Mouse (Mus musculus): ENCODE results near the gene Btg2. TPM values are rescaled to one million over a fixed set of nuclear protein-coding genes. Genes with fewer than 3 reads are reported as not detected.

Btg2 gene
- polyA plus RNA-seq, 1 experiment from 2014 or later = 26.3 TPM

DNA sequence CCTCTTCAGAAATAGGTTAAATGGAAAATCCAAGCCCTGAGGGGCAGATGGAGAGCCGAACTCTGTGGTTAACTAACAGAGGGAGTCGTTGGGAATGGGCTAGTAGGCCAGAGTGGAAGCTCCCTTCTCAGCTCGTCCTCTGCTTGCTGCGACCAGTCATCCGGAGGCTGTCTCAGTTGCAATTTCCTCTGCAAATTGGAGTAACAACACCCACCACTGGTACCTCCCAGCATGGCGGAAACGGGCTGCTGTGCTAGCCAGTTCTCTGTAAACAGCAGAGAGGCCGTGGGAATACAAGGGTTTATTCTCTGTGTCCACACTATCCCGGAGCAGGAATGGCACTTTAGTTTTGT lies 15.2 kb downstream of the Btg2 start:
- 0 out of 2 replicates have a peak, but pooled peaks have one; percentile 0 for ATAC-seq (ENCODE audit: low FRiP score)

DNA sequence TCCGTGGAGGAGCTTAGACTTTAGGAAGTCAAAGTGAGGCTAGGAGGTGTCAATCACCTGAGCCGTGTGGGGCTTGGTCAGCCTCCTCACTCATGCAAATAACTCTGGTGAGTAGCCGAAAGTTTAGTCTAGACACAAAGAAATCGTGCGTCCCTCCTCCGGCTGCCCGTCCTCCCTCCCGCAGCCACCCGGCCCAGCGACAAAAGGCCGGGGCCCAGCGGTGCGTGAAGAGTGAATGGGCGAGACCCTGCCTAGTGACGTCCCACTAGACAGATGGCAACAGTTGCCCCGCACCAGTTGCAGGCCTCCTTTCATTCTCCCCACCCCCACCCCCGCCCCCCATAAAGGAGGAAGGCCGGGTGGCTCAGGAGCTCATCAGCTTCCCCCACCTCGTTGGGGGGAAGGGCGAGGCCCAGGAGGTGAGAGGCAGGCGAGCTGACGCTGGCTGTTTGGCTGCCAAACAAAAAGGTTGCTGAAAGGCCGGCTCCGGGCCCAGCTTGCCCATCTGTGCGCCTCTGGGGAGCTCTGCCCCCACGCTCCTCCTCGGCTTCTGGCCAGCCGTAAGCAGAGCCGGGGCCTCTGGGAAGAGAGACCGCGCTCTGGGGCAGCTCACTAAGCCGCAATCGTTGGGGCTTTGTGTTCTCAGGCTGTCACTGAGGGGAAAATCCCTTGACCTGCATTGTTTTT lies 15.7 kb downstream of the Btg2 start:
- WGBS = 0% methylated on average over 33 of the region's 33 CpGs
- ATAC-seq (ENCODE audit: low FRiP score) = peak; percentile 74
- H3K27ac ChIP-seq = peak overlapping the region; percentile 97
- no peaks in the 10 kb centered on the region for H3K27me3 ChIP-seq (ENCODE audit: control insufficient read depth, insufficient read depth, low read length)
- H3K4me2 ChIP-seq (replicated peaks) = peak overlapping the region; percentile 46
- H3K36me3 ChIP-seq (replicated peaks; ENCODE audit: control insufficient read depth, insufficient read depth) = no peaks in the 10 kb centered on the region
- DNase-seq (ENCODE audit: low spot score) = peak; percentile 76
- no peaks in the 10 kb centered on the region for H3K9me3 ChIP-seq (ENCODE audit: control insufficient read depth, low read length)
- H3K4me1 ChIP-seq (replicated peaks; ENCODE audit: control insufficient read depth, insufficient read depth, low read length) = peaks cover 74% of the 10 kb centered on the region
- peak overlapping the region; percentile 42 for H3K9ac ChIP-seq
- H3K4me3 ChIP-seq (replicated peaks; ENCODE audit: low read length) = no peak overlapping the region

More for the DNA sequence above, 15.2 kb downstream of the Btg2 start:
- 5% methylated on average over 9 of the region's 9 CpGs for WGBS
- Histone ChIP-seq H3K9ac (peak overlapping the region; percentile 42), H3K36me3 (replicated peaks; ENCODE audit: control insufficient read depth, insufficient read depth) (no peaks in the 10 kb centered on the region), H3K4me3 (replicated peaks; ENCODE audit: low read length) (no peak overlapping the region), H3K4me2 (replicated peaks) (peak overlapping the region; percentile 46), H3K4me1 (replicated peaks; ENCODE audit: control insufficient read depth, insufficient read depth, low read length) (peaks cover 74% of the 10 kb centered on the region), H3K27me3 (ENCODE audit: control insufficient read depth, insufficient read depth, low read length) (no peaks in the 10 kb centered on the region), H3K9me3 (ENCODE audit: control insufficient read depth, low read length) (no peaks in the 10 kb centered on the region), H3K27ac (peak overlapping the region; percentile 97)
- no peak for DNase-seq (ENCODE audit: low spot score)

DNA sequence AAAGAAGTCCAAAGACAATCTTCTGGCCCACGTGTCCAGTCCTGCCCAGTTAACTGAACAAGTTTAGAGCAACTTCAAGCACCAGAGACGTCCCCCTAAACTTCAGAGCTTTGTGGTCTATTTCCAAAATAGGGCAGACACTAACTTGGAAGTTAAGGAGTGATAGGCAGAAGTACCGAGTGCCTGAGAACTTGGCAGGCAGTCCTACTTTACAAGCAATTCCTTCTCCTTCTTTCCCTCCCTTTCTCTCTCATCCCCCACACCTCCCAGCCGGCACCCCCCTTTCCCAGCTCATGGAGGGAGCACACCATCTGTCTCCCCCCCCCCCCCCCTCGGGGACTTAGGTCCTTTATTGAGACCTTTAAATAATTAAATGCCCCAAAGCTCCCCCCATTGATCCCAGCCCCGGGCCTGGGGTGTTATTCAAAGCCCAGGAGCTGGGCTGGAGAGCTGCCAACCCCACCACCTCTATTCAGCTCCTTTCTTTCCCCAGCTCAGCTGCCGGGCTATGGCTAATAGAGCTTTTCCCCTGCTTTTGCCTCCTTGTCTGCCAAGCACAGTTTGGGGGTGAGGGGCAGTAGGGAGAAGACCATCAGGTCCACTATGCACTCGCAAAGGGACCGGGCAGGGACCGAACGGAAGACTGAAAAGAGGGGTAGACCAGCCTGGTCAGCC lies 16.4 kb downstream of the Btg2 start:
- Histone ChIP-seq H3K9me3 (ENCODE audit: control insufficient read depth, low read length) (no peaks in the 10 kb centered on the region), H3K27ac (peak overlapping the region; percentile 97), H3K4me1 (replicated peaks; ENCODE audit: control insufficient read depth, insufficient read depth, low read length) (peaks cover 70% of the 10 kb centered on the region), H3K36me3 (replicated peaks; ENCODE audit: control insufficient read depth, insufficient read depth) (no peaks in the 10 kb centered on the region), H3K9ac (peak overlapping the region; percentile 42; the same call in 1 of the 2 replicates), H3K4me3 (replicated peaks; ENCODE audit: low read length) (no peak overlapping the region), H3K4me2 (replicated peaks) (peak overlapping the region; percentile 46), H3K27me3 (ENCODE audit: control insufficient read depth, insufficient read depth, low read length) (no peaks in the 10 kb centered on the region)
- ATAC-seq (ENCODE audit: low FRiP score) (peak; percentile 52), DNase-seq (ENCODE audit: low spot score) (peak; percentile 71)
- 3% methylated on average over 10 of the region's 11 CpGs for whole genome bisulfite sequencing

- H3K4me2 ChIP-seq (replicated peaks) = 0 out of 2 replicates have a peak overlapping the region, but pooled peaks have one; percentile 46
- no peaks in the 10 kb centered on the region for H3K36me3 ChIP-seq (replicated peaks; ENCODE audit: control insufficient read depth, insufficient read depth)
- H3K27me3 ChIP-seq (ENCODE audit: control insufficient read depth, insufficient read depth, low read length) = no peaks in the 10 kb centered on the region
- H3K4me3 ChIP-seq (replicated peaks; ENCODE audit: low read length) = no peak overlapping the region
- peak overlapping the region; percentile 97 for H3K27ac ChIP-seq
- no peak for ATAC-seq (ENCODE audit: low FRiP score)
- H3K9ac ChIP-seq = no peak overlapping the region
- no peaks in the 10 kb centered on the region for H3K9me3 ChIP-seq (ENCODE audit: control insufficient read depth, low read length)
- 37% methylated on average over 3 of the region's 3 CpGs for WGBS
- DNase-seq (ENCODE audit: low spot score) = no peak
- peaks cover 64% of the 10 kb centered on the region for H3K4me1 ChIP-seq (replicated peaks; ENCODE audit: control insufficient read depth, insufficient read depth, low read length)
Observed at GRCm38 (mm10) chr1:134061915-134062314, 17.0 kb downstream of the Btg2 start.

- H3K4me3 ChIP-seq (replicated peaks; ENCODE audit: low read length) = peak overlapping the region; percentile 37
- under 1% methylated on average over 31 of the region's 31 CpGs for WGBS
- H3K9ac ChIP-seq = peak overlapping the region; percentile 64
Observed at GRCm38 (mm10) chr1:134060849-134061569, 17.9 kb downstream of the Btg2 start.

DNA sequence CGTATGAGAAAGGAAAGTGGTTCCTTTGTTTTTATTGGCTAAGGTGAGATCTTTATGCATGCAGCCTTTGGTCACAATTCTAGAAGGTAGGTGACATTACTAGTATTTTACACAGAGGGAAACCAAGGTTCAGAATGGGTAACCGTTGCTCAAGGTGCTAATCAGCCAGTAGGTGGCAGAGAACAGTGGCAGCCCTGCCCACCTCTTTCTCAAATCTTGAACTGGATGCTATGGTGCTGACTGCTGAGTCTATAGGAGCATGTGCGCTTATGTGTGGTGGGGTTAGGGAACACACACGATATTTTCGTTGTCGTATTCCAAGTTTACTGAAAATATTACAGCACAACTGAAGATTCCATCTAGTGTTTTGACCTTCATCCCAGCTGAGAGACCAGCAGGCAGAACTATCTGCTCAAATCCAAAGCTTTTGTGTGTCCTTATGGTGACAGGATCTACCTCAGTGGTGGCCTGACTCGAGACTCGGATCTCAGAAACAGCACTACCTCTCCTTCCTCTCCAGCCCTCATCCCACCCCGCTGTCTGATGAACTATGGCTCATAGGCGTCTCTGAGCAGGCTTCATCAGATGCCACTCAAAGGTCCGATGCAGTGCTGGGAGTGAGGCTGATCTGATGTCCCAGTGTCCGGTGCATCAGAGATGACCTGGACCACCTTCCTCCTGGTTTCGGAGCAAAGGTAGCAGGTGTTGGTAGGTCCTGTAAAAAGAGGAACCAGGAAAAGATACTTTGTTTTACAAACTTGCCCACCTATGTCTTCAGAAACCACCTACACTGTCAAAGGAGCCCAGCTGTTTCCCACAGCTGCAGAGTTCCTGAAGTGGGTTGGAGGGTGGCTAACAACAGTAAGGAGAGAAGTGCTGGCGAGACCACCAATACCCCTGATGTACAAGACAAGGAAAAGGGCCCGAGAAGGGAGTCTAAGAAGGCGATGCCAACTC lies 18.9 kb downstream of the Btg2 start:
- Histone ChIP-seq H3K4me1 (replicated peaks; ENCODE audit: control insufficient read depth, insufficient read depth, low read length) (peaks cover 52% of the 10 kb centered on the region), H3K4me3 (replicated peaks; ENCODE audit: low read length) (peak overlapping the region; percentile 37), H3K27ac (peak overlapping the region; percentile 97), H3K9me3 (ENCODE audit: control insufficient read depth, low read length) (no peaks in the 10 kb centered on the region), H3K27me3 (ENCODE audit: control insufficient read depth, insufficient read depth, low read length) (no peaks in the 10 kb centered on the region), H3K9ac (peak overlapping the region; percentile 64), H3K36me3 (replicated peaks; ENCODE audit: control insufficient read depth, insufficient read depth) (no peaks in the 10 kb centered on the region), H3K4me2 (replicated peaks) (peak overlapping the region; percentile 92)
- DNase-seq (ENCODE audit: low spot score) (no peak), ATAC-seq (ENCODE audit: low FRiP score) (no peak)
- 70% methylated on average over 16 of the region's 16 CpGs for WGBS

More at GRCm38 (mm10) chr1:134060849-134061569, 17.9 kb downstream of the Btg2 start:
- Histone ChIP-seq H3K4me2 (replicated peaks) (peak overlapping the region; percentile 92), H3K27ac (peak overlapping the region; percentile 97), H3K4me1 (replicated peaks; ENCODE audit: control insufficient read depth, insufficient read depth, low read length) (peaks cover 58% of the 10 kb centered on the region), H3K27me3 (ENCODE audit: control insufficient read depth, insufficient read depth, low read length) (no peaks in the 10 kb centered on the region), H3K9me3 (ENCODE audit: control insufficient read depth, low read length) (no peaks in the 10 kb centered on the region), H3K36me3 (replicated peaks; ENCODE audit: control insufficient read depth, insufficient read depth) (no peaks in the 10 kb centered on the region)
- ATAC-seq (ENCODE audit: low FRiP score) (peak; percentile 90), DNase-seq (ENCODE audit: low spot score) (peak; percentile 85)

DNA sequence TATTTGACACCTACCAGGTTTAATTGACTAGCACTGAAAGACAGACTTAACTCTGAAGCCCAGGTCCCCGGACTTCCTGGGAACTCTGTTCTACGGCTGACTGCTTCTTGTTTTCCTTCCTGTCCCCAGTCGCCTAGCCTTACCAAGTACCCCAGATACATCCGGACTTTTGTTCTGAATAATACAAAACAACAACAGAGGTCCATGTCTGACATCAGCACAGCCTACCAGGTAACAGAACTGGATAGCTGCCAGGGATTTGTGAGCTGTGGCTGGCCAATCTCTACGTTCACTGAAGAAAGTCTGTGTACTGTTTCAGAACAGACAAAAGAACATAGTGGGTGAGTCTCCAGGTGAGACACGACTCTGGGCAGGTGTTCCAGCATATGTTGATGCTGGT lies 20.1 kb downstream of the Btg2 start:
- Histone ChIP-seq H3K4me3 (replicated peaks; ENCODE audit: low read length) (no peak overlapping the region), H3K27me3 (ENCODE audit: control insufficient read depth, insufficient read depth, low read length) (no peaks in the 10 kb centered on the region), H3K4me2 (replicated peaks) (no peak overlapping the region), H3K9ac (no peak overlapping the region), H3K9me3 (ENCODE audit: control insufficient read depth, low read length) (no peaks in the 10 kb centered on the region), H3K4me1 (replicated peaks; ENCODE audit: control insufficient read depth, insufficient read depth, low read length) (peaks cover 41% of the 10 kb centered on the region), H3K36me3 (replicated peaks; ENCODE audit: control insufficient read depth, insufficient read depth) (no peaks in the 10 kb centered on the region), H3K27ac (no peak overlapping the region)
- no peak for ATAC-seq (ENCODE audit: low FRiP score)
- 64% methylated on average over 6 of the region's 6 CpGs for WGBS
- DNase-seq (ENCODE audit: low spot score) = no peak

GRCm38 (mm10) chr1:134057736-134058135 lies 21.2 kb downstream of the Btg2 start:
- Histone ChIP-seq H3K4me2 (replicated peaks) (no peak overlapping the region), H3K27ac (no peak overlapping the region), H3K36me3 (replicated peaks; ENCODE audit: control insufficient read depth, insufficient read depth) (no peaks in the 10 kb centered on the region), H3K4me3 (replicated peaks; ENCODE audit: low read length) (no peak overlapping the region), H3K27me3 (ENCODE audit: control insufficient read depth, insufficient read depth, low read length) (no peaks in the 10 kb centered on the region), H3K4me1 (replicated peaks; ENCODE audit: control insufficient read depth, insufficient read depth, low read length) (peaks cover 29% of the 10 kb centered on the region), H3K9me3 (ENCODE audit: control insufficient read depth, low read length) (no peaks in the 10 kb centered on the region), H3K9ac (no peak overlapping the region)
- no peak for DNase-seq (ENCODE audit: low spot score)
- no peak for ATAC-seq (ENCODE audit: low FRiP score)
- 91% methylated on average over 8 of the region's 8 CpGs for WGBS

All from hindbrain, embryonic 14.5 days (tissue).